Mouse (Mus musculus) liver, adult 2 months (tissue): ENCODE data around the gene Gm10130. TPM values are rescaled to one million over a fixed set of nuclear protein-coding genes. Genes with fewer than 3 reads are reported as not detected.
A peak's percentile ranks its signal among the peaks of the same experiment; 100 is the strongest.
"Not testable (repeated sequence)": the region's sequence is repeated elsewhere in the genome, so short reads cannot be mapped to it uniquely, and the experiment has no call there.

Experiments used
- DNase-seq: peaks from one replicate; pipeline ENCODE4 v3.0.0-alpha.2; 2011; ENCODE audit warnings: low read depth, low spot score; ENCODE audit errors: extremely low read depth
- H3K27ac ChIP-seq: fragments of 200-500 bp; replicated peaks from 2 replicates; pipeline ENCODE4 v1.5.1; 2012; ENCODE audit warnings: low read depth, mild to moderate bottlenecking, control low read depth, inconsistent platforms, low read length; ENCODE audit not compliant: insufficient read depth
- H3K27me3 ChIP-seq: fragments of 200-500 bp; 2 replicates; pipeline ENCODE4 v1.6.1; 2012; ENCODE audit warnings: mild to moderate bottlenecking, moderate library complexity, low read length, inconsistent platforms; ENCODE audit not compliant: control insufficient read depth, insufficient read depth
- H3K36me3 ChIP-seq: fragments of 200-500 bp; 2 replicates; pipeline ENCODE4 v1.6.1; 2012; ENCODE audit warnings: low read length, inconsistent platforms; ENCODE audit not compliant: control insufficient read depth, insufficient read depth
- H3K4me1 ChIP-seq: fragments of 200-500 bp; 2 replicates; pipeline ENCODE4 v1.6.1; 2011; ENCODE audit warnings: low read length; ENCODE audit not compliant: control insufficient read depth, insufficient read depth
- H3K4me3 ChIP-seq: fragments of 200-500 bp; 2 replicates; pipeline ENCODE4 v1.5.1; 2011; ENCODE audit warnings: low read depth, mild to moderate bottlenecking, control low read depth, low read length, moderate library complexity; ENCODE audit not compliant: insufficient read depth
- H3K79me2 ChIP-seq: fragments of 200-500 bp; 2 replicates; pipeline ENCODE4 v1.6.1; 2012; ENCODE audit warnings: inconsistent platforms, mild to moderate bottlenecking, low read length, moderate library complexity; ENCODE audit not compliant: control insufficient read depth, insufficient read depth
- H3K9ac ChIP-seq: fragments of 200-500 bp; 2 replicates; pipeline ENCODE4 v1.6.1; 2012; ENCODE audit warnings: low read depth, mild to moderate bottlenecking, control low read depth, inconsistent platforms, low read length
- CTCF ChIP-seq: fragments of 200-500 bp; IDR thresholded peaks from 2 replicates; pipeline ENCODE4 v1.5.1; 2011; ENCODE audit warnings: low read depth, low read length, control low read depth
- POLR2A ChIP-seq: fragments of 200-500 bp; IDR thresholded peaks from 2 replicates; pipeline ENCODE4 v1.6.1; 2011; ENCODE audit warnings: low read length, control low read depth; ENCODE audit not compliant: insufficient read depth; ENCODE audit errors: extremely low read depth
- WGBS: fragments of 180-500 bp; shearing (Covaris S2); methylation state at CpG from one replicate; pipeline ENCODE4 v1.1.7; 2018; 5-methylcytosine and 5-hydroxymethylcytosine counted together
- polyA plus RNA-seq: library from polyadenylated mRNA; depleted of rRNA; stranded (reverse); fragments of >200 nt; gene quantifications from 2 replicates; pipeline ENCODE4 v1.2.3, GENCODE M21; 2012; rRNA removed
- total RNA-seq: library from RNA; depleted of rRNA; stranded (reverse); fragments of >200 nt; gene quantifications from 2 replicates; pipeline ENCODE4 v1.2.3, GENCODE M21; 2014; rRNA removed

The Gm10130 gene
- not detected in 2 replicates for total RNA-seq
- polyA plus RNA-seq, result not detected in 2 replicates

GRCm38 (mm10) chr2:150323402-150323801 lies at the start of gene Gm10130:
Gene Gm10130 (plus strand): TSS chr2:150323702.
- Histone ChIP-seq H3K36me3 (peaks cover 24% of the 10 kb centered on the region), H3K4me1 (no peaks in the 10 kb centered on the region), H3K4me3 (no peak within 1 kb of the TSS), H3K27ac (no peak within 1 kb of the TSS), H3K27me3 (no peaks in the 10 kb centered on the region), H3K9ac (no peak within 1 kb of the TSS), H3K79me2 (peaks cover 8% of the 10 kb centered on the region; the same call in 1 of the 2 replicates)
- no peak for DNase-seq
- WGBS, result 94% methylated on average over 5 of the region's 5 CpGs
- TF ChIP-seq CTCF, result no peak
- no peak for TF ChIP-seq POLR2A

- H3K9ac ChIP-seq, result no peak overlapping the region
- DNase-seq, result no peak
- H3K4me3 ChIP-seq, result no peak overlapping the region
- H3K4me1 ChIP-seq, result no peaks in the 10 kb centered on the region
- H3K27ac ChIP-seq, result no peak overlapping the region
- 62% methylated on average over 6 of the region's 6 CpGs for WGBS
- TF ChIP-seq POLR2A (no peak), CTCF (no peak)
- H3K79me2 ChIP-seq, result no peaks in the 10 kb centered on the region
- no peaks in the 10 kb centered on the region for H3K27me3 ChIP-seq
- no peaks in the 10 kb centered on the region for H3K36me3 ChIP-seq
Observed at GRCm38 (mm10) chr2:150293669-150294068, 29.8 kb upstream of the Gm10130 start.

GRCm38 (mm10) chr2:150299096-150299495 lies 24.4 kb upstream of the Gm10130 start:
- DNase-seq, result peak; percentile 85
- no peaks in the 10 kb centered on the region for H3K27me3 ChIP-seq
- H3K4me3 ChIP-seq, result no peak overlapping the region
- WGBS, result 7% methylated on average over 1 of the region's 1 CpGs
- H3K36me3 ChIP-seq, result no peaks in the 10 kb centered on the region
- H3K9ac ChIP-seq, result no peak overlapping the region
- H3K4me1 ChIP-seq, result peaks cover 3% of the 10 kb centered on the region; the same call in 1 of the 2 replicates
- no peak for TF ChIP-seq POLR2A
- no peak for TF ChIP-seq CTCF
- no peaks in the 10 kb centered on the region for H3K79me2 ChIP-seq
- no peak overlapping the region for H3K27ac ChIP-seq

DNA sequence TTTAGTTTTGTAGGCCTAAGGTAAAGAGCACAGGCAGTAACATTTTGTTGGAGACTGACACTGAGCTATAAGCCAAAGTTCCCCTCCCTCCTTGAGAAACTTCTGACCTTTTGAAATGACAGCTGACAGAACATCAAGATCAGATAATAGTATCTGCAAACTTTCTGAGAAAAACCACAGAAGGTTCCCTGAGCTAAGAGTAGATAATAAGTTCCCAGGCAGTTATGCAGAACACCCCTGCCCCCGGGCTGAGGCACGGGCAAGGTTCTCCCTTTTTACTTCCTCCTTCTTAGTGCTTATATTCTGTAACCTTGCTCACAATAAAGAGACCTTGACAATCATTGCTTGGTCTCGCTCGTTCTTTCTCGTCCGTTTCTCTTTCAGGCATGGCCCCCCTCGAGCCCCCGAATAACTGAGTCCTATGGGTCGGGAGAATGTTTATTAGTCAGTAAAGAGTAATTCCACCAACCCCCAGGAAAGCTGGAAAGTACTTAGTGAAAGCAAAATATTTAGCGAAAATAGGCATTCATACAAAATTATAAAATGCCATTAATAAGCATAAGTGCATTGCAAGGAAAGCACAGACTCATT lies 16.2 kb upstream of the Gm10130 start:
- TF ChIP-seq POLR2A (no peak), CTCF (no peak)
- H3K4me1 ChIP-seq, result peaks cover 3% of the 10 kb centered on the region; the same call in 1 of the 2 replicates
- 82% methylated on average over 10 of the region's 10 CpGs for WGBS
- no peak overlapping the region for H3K4me3 ChIP-seq
- DNase-seq, result no peak
- H3K27me3 ChIP-seq, result no peaks in the 10 kb centered on the region
- no peaks in the 10 kb centered on the region for H3K36me3 ChIP-seq
- no peaks in the 10 kb centered on the region for H3K79me2 ChIP-seq
- H3K27ac ChIP-seq, result no peak overlapping the region
- no peak overlapping the region for H3K9ac ChIP-seq

GRCm38 (mm10) chr2:150310952-150311884 lies 12.3 kb upstream of the Gm10130 start:
- not testable (repeated sequence) for H3K79me2 ChIP-seq, H3K27me3 ChIP-seq, H3K4me1 ChIP-seq, H3K36me3 ChIP-seq
- H3K4me3 ChIP-seq, result peak overlapping the region; percentile 51
- DNase-seq, result peak; percentile 91
- H3K9ac ChIP-seq, result peak overlapping the region; percentile 44
- H3K27ac ChIP-seq, result peak overlapping the region; percentile 43
- 2% methylated on average over 19 of the region's 19 CpGs for WGBS

DNA sequence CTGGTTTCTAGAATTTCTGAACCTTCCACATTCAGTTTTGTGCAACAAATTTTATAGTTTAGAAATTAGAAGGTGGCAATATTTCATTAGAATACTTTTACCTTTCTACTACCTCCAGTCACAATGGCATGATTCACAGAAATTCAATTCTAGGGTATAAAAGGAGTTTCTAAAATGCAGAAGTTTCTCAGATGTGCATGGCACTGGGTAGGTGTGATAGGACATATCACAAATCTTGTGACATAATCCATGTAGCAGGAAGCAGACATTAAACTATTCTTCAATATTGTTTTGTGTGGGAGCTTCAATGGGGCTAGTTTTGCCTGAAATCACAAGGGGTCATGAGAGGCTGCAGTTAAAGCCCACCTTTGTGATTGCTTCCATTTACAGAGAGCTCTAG lies 7.4 kb upstream of the Gm10130 start:
- Histone ChIP-seq H3K27ac (no peak overlapping the region), H3K36me3 (peaks cover 7% of the 10 kb centered on the region), H3K79me2 (peaks cover 11% of the 10 kb centered on the region; the same call in 1 of the 2 replicates), H3K4me3 (no peak overlapping the region), H3K27me3 (no peaks in the 10 kb centered on the region), H3K4me1 (no peaks in the 10 kb centered on the region), H3K9ac (no peak overlapping the region)
- no peak for DNase-seq
- TF ChIP-seq POLR2A (no peak), CTCF (no peak)
